Mouse (Mus musculus) urinary bladder, postnatal 10 days (tissue): ENCODE data around the gene Ppt1.

Experiments
- DNase-seq: peaks from one replicate; pipeline ENCODE4 v3.0.0; 2022; ENCODE audit warnings: low spot score

Gene Ppt1

DNA sequence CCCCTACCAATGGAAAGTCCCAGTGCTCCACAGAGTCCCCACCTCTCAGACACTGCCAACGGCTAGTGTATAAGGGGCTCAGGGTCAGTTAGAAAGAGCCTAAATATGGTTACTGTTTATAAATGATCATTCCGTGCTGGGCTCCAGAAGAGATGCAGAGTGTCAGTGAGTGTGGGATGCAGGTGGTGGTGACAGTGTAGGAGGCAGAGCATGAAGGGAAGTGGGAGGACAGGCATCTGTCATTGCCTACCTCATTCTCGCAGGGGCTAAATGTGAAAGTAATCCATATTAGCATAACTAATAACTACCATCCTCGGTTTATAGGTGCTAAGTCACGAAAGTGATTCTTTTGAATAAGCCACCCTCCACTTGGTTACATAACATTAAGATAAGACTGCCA, 34.7 kb downstream of the Ppt1 start:
- no peak for DNase-seq

GRCm38 (mm10) chr4:122871269-122871668, 35.2 kb downstream of the Ppt1 start:
- no peak for DNase-seq

DNA sequence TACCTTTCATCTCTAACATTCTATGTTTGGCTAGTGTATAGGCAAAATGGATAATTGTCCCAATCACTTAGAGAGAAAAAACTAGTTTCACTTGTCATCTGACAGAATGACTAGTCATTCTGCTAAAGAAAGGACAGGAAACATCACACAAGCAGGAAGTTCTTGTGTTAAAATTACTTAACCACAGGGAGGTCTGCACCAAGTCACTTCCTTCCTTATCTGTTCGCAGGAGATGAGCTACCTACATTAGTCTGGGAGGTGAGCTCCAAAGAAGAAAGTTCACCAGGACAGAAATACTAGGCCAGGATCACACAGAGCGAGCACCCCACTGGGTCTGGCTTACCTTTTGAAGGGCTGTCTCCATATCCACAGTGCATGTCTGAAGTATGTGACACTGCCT, 35.9 kb downstream of the Ppt1 start:
- no peak for DNase-seq

- no peak for DNase-seq
These were observed 37.0 kb downstream of the Ppt1 start for GRCm38 (mm10) chr4:122873003-122873402.

GRCm38 (mm10) chr4:122873512-122873911, 37.5 kb downstream of the Ppt1 start:
- DNase-seq: no peak

DNA sequence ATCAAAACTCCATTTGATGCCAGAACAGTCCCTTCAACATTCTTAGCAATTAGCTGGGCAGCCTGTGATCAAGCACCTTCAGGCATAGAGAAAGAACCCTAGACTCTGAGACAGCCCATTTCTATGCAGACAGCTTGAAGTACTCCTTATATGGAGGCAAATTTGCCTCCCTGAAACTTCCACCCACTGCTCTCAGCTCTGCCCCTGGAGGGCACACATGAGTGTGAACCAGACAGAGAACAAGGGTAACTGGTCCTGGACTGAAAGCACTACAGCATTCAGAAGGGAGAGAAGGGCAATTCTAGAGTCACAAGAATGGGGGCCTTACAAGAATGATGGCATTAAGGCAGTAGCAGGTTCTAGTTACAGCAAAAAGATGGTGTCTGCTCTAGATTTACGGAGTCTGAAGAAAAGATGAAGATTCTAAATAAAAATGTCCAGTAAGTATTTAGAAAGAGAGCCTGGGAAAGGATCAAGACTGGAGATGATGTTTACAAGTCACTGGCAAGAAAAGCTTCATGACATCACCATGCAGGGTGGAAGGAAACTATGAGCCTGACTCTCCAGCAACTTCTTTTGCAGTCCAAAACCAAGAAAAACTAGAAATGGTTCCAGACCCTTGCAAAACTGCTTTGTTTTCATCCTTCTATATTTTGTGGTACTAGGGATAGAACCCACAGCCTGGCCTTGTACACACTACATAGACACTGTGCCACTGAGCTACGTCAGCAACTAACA, 42.5 kb downstream of the Ppt1 start:
- no peak for DNase-seq

GRCm38 (mm10) chr4:122882544-122882943, 46.5 kb downstream of the Ppt1 start:
- DNase-seq: no peak

DNA sequence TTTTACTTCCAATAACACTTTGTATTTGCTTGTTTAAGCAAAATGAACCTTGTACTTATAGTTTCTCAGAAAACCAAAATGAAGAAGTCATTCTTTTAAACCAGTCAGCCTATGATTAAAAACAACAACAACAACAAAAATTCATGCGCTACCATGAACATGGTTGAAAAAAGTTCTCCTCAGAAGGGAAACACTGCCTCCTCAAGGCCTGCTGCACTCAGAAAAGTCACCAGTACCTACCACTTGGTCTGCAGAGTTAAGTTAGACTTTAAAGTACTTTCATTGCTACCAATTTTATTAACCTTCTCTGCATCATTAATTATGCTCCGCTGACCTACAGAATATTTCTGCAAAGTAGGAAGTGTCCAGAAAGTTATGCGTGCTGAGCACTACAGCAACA, 47.3 kb downstream of the Ppt1 start:
- DNase-seq: no peak

GRCm38 (mm10) chr4:122884051-122884450, 48.0 kb downstream of the Ppt1 start:
- no peak for DNase-seq

- DNase-seq: no peak
These were observed 48.7 kb downstream of the Ppt1 start for GRCm38 (mm10) chr4:122884481-122885340.

- DNase-seq: peak; percentile 90
These were observed 49.9 kb downstream of the Ppt1 start, which contains the start of gene Cap1 for GRCm38 (mm10) chr4:122885768-122886578. TSS of gene Cap1 (minus strand) at chr4:122886056.

DNA sequence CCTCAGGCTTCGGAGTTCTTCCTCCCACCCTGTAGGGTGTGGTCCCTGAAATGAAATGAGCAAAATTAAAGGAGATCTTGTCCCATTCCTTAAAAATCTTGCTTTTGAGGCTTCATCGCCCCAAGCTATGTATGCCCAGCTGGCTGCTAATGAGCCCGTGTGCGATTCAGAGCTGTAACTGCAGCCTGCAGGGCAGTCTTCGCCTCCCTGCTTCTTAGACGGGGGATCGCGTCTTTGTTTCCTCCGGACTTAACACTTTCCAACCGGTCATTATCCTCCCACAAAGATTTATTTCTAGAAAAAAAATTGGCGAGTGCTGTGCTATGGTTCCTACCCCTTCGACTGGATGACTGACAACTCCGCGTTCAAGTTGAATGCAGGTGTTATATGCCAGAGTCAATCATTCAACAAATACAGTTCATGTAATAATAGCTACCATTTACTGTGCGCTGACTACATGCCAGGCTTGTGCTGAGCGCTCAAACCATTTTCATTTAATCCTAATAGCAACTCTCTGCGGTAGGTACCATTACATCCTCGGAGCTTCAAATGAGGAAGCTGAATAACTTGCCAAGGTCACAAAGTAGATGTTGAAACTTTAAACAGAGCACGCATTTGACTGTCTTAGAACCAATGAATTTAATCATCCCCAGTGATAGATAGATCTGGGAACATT, 50.7 kb downstream of the Ppt1 start:
- DNase-seq: no peak

GRCm38 (mm10) chr4:122887336-122887735, 51.3 kb downstream of the Ppt1 start:
- no peak for DNase-seq

GRCm38 (mm10) chr4:122890881-122891481, 54.9 kb downstream of the Ppt1 start:
- no peak for DNase-seq

DNA sequence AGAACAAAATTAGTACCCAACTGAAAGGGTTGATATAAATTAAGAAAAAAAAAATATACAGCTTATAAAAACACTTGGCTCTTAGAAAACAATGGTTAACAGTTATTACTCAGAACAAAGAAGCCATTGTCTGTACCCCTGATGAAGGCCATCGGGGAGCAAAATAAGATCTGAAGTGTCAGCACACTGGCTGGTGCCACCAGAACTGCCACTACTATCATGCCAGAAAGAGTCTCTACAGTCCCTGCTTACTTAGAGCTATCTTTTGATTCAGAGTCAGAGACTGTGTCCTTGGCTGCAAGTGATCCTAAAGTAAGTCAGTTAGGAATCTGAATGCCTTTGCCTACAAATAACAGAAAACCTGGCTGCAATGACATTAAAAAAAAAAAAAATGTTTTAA, 55.6 kb downstream of the Ppt1 start:
- no peak for DNase-seq

- DNase-seq: no peak
These were observed 56.1 kb downstream of the Ppt1 start for GRCm38 (mm10) chr4:122892157-122892556.

GRCm38 (mm10) chr4:122897750-122898149, 61.7 kb downstream of the Ppt1 start:
- DNase-seq: no peak

GRCm38 (mm10) chr4:122898313-122898712, 62.3 kb downstream of the Ppt1 start:
- DNase-seq: no peak

DNA sequence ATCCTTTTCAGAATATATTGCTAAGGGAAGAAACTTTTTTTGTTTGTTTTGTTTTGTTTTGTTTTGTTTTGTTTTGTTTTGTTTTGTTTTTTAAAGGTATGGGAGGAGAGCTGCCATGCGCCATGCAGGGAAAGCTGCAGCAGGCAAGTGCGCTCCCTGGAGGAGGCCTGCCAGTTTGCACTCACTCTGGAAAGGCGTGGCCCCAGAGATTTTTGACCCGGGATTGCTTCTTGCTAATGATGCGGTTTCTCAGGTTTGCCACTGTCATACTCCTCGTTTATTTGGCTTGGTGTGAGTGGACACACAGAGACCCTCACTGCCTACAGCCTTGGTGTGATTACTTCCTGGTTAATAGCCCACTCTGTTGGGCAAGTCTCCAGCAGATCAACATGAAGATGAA, 66.1 kb downstream of the Ppt1 start:
- DNase-seq: no peak

DNA sequence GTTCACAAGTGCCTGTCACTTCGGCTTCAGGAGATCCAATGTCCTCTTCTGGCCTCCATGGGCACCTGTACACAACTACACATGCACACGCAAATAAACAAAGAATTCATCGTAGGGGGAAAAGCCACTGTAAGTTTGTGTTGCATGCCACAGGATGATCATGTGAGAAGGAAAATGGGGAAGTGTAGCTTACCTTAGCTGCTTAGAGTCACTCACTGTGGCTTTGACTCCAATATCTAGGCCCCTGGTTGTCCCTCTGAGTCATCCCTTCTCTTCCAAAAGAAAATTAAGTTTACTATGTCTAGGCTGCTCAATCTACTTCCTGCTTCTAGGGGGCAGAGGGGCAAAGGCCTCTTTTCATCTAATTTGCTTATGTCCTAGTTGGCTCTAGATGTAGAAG, 67.7 kb downstream of the Ppt1 start:
- DNase-seq: no peak

DNA sequence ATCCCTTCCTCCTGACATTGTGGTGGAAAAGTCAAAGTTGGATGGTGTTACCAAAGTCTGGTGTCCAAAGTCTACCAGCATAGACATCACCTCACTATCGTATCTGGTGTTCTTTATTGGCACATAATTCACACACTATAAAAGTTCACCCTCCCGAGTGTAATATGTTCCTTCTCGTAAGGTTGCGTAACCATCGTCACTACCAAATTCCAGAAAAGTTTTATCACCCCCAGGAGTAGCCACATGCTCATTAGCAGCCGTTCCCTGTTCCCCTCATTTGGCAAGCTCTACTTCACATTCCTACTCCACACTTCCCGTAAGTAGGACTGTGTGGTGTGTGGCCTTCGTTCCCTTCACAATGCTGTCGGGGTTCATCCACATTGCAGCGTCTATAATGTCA, 69.3 kb downstream of the Ppt1 start:
- no peak for DNase-seq
